Mouse (Mus musculus) left cerebral cortex, adult 18-20 months (tissue): ENCODE measurements around the gene St8sia1. TPM values are rescaled to one million over a fixed set of nuclear protein-coding genes. Genes with fewer than 3 reads are reported as not detected.
A peak's percentile ranks its signal among the peaks of the same experiment; 100 is the strongest.
"Not testable (repeated sequence)": the region's sequence is repeated elsewhere in the genome, so short reads cannot be mapped to it uniquely, and the experiment has no call there.

Source experiments
- DNase-seq, 2 experiments: peaks; one replicate each; pipeline ENCODE4 v3.0.0; 2021 to 2022; ENCODE audit warnings: low spot score in 2 of 2, mixed read lengths in 1 of 2
- total RNA-seq, 2 experiments: library from RNA; stranded (reverse); gene quantifications; 2 replicates each; pipeline ENCODE4 v1.2.3; 2021

St8sia1 gene
- total RNA-seq, 2 experiments from 2014 or later, result 28.2 to 32.8 TPM

- not testable (repeated sequence) for DNase-seq
These were observed 21.4 kb upstream of the St8sia1 start for GRCm38 (mm10) chr6:142985561-142986238.

DNA sequence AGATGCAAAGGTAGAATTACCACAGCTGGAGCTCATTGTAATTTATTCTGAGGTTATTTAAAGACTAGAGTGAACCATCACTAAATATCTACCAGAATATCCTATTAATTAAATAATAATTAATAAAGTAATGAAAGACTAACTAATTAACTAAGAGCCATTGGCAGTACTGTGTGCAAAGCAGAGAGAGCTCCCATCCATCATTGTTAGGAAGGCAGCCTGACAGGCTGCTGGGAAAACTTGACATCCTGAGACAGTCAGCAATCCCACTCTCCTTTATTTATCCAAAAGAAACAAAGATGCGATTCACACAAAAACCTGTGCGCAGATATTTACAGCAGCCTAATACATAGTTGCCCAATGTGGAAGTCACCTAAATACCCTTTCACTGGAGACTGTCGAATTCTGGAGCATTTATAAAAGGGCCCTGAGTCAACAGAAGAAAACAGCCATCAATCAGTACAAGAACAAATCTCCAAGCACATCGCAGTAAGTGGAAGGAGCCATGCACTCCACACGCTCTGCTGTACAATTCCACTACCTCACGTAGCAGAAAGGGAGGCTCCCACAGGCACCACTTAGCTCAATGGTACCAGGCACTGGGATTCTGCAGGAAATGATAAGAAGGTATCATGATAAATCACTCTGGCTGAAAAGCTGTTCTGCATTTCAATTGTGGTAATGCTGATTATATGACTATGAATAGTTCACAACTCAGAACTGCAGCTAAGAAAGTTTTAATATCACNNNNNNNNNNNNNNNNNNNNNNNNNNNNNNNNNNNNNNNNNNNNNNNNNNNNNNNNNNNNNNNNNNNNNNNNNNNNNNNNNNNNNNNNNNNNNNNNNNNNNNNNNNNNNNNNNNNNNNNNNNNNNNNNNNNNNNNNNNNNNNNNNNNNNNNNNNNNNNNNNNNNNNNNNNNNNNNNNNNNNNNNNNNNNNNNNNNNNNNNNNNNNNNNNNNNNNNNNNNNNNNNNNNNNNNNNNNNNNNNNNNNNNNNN, 15.7 kb upstream of the St8sia1 start:
- no peak for DNase-seq

GRCm38 (mm10) chr6:142977221-142977620, 13.0 kb upstream of the St8sia1 start:
- DNase-seq, result no peak

DNA sequence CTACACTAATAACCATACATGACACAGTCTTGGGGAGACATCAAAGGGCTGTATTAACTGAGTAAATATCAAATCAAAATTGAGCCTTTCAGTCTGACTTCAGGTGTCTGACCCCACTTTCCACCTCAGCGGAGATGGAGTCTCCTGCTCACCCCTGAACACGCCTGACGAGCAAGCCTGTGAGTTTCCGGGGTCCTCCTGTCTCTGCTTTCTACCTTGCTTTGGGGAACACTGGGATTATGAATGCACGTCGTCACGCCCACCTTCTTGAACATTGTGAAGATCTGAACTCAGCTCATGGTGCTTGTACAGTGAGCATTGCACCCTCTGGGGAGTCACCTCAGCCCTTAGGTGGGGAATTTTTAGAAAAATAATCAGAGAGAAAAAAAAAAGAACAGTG, 9.0 kb upstream of the St8sia1 start:
- DNase-seq, result no peak

DNA sequence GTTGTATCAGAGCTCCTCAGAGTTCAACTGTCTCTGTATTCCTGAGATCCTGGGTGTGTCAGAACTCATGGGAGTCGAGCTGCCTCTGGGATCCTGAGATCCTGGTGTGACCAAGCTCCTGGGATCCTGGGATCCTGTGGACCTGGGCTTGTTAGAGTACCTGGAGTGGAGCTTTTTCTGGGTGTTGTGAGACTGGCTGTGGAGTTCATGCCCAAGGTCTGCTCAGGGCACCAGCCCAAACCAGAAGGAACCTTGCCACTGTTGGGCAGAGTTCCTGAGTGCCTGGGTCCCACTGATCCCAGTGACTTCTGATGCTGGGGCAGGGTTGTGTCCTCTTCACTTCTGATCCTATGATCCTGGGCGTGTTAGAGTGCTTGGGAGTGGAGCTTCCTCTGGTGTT, 8.0 kb upstream of the St8sia1 start:
- DNase-seq, result no peak

DNA sequence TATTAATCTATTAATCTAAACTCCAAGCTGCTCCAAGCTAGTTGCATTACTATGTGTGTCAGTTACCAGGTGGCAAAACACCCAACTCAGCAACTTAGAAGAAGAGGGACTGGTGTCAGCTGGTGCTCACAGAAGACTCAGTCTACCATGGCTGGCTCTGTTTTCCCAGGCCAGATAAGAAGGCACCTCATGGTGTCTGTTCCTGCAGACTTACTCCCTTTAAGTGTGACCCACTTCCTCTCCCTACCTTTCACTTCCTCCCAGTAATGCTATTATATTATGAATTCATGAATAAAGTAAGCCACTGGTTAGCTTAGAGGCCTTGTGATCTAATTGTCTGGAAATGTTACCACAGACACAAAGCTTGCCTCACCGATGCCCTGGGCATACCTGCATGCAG, 3.2 kb upstream of the St8sia1 start:
- no peak for DNase-seq

GRCm38 (mm10) chr6:142964531-142965385, 506 bp upstream of the St8sia1 start:
- peak; percentile 75 to 87 for DNase-seq

DNA sequence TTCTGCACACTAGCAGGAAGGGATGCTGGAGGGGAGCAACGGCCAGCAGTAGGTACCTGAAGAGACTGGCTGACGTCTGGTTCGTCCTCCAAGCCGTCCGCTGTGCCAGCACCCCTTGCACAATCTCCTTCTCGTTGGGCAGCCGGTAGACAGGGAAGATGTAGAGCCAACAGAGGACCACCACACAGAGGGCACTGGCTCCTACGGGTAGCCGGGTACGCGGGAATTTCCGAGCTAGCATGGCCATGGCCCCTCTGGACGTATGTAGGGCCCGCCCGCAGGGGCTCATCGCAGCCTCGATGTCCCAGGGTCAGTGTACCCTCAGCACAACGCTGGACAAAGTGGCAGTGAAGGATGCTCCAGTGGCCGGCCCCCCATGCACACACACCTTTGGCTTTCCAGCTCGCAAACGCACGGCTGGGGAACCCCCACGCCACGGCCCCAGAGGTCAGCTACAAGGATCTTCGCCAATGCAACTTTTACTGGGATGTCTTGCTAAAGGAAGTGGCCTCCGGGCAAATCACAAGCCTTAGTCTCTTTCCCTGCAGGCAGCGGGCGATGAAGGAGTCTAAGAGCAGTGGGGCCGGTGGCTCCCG, 674 bp downstream of the St8sia1 start:
- DNase-seq, result peak in 1 of 2 experiments; percentile 13

DNA sequence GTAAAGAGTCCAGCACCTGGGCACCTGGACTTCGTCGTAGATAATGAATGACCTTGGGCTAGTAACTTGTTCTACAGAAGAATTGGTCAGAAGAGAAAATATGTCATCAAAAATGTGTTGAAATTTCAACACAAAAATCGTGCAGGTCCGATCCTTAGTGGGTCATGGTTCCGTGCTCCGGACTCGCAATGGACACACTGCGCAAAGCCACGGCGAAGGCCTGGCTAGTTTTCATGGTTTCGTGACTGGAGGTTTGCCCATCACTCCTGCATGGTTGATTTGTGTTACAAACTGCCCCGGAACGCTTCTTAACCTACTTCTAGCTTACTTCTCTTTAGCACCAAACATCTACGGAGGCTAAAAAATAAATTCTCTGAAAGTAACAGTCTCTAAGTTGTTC, 1.4 kb downstream of the St8sia1 start:
- DNase-seq, result peak in 1 of 2 experiments; percentile 25

- DNase-seq, result no peak
These were observed 1.8 kb downstream of the St8sia1 start for GRCm38 (mm10) chr6:142962476-142962875.

DNA sequence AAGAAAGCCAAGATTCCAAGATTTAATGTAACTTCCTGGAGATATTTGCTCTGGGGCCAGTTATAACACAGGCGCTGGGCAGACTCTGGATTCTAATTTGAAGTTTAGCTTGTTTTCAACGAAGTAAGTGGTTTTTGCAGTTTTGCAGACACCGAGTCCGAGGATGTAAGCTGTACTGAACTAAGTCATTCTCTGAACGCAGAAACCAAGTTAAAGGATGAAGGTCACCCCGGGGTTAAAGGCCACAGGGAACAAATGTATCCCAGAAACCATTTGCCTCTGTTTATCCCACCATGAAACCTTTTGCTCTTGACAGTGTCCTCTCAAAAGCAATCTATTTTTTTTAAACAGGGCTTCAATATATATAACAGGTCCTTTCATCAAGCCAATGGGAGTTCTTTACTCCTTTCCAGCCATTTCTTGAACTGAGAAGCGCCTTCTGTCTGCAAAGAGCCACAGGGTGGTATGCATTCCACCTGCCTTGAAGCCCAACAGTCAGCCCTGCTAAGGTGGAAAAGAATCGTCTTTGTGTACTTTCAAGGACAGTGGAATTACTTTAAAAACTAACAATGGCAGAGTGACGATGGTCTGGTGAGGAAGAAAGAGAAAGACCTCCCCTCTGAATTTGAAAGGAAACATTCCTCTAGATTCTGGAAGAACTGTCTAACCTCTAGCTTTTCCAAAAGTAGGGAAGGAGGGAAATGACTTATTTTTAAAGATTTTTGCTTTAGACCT, 2.4 kb downstream of the St8sia1 start:
- no peak for DNase-seq

DNA sequence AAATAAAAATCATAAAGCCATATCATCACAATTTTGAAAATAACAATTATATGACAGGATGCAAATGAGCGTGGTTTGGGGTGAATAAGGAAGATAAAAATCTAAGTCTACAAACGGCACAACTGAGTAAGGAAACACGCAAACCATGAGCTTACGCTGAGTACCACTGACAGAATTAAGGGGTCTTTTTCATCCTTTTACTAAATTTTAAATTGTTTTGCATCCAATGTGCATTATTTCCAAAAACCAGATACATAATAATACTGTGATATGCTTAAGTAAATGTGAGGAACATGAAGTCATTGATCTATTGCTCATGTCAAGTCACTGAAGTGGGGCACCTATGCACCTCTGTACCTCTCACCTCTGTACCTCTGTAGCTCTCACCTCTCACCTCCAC, 7.7 kb downstream of the St8sia1 start:
- no peak for DNase-seq

DNA sequence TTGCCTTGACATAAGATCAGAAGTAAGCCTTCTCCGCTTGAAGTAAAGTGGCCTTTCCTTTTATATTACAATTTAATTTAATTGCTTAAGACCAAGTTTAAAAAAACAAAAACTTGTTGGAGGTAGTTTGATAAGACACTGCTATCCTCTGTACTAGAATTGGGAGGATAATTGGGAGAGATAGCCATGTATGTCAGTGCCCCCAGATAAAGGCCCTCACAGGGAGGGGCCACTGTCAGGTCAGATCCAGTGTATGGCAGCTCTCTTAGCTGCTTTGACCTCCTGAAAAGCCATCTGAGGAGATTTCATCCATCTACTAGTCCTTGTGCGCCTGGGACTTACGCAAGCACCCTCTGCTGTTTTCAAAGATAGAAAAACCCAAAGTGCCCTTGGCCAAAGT, 9.0 kb downstream of the St8sia1 start:
- DNase-seq, result no peak

DNA sequence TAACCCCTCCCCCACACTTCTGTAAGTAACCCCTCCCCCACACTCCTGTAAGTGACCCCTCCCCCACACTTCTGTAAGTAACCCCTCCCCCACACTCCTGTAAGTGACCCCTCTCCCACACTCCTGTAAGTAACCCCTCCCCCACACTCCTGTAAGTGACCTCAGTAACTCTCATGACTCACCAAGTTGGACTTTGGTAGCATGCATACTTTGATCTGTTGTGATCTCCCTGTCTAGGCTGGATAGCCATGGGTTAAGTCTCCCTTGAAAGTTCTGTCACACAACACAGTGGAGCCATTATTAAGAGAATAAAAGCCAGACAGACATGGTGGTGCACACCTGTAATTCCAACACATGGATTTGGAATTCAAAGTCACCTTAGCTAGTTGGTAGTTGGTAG, 11.1 kb downstream of the St8sia1 start:
- DNase-seq, result no peak

GRCm38 (mm10) chr6:142952361-142952954, 11.8 kb downstream of the St8sia1 start:
- no peak for DNase-seq

DNA sequence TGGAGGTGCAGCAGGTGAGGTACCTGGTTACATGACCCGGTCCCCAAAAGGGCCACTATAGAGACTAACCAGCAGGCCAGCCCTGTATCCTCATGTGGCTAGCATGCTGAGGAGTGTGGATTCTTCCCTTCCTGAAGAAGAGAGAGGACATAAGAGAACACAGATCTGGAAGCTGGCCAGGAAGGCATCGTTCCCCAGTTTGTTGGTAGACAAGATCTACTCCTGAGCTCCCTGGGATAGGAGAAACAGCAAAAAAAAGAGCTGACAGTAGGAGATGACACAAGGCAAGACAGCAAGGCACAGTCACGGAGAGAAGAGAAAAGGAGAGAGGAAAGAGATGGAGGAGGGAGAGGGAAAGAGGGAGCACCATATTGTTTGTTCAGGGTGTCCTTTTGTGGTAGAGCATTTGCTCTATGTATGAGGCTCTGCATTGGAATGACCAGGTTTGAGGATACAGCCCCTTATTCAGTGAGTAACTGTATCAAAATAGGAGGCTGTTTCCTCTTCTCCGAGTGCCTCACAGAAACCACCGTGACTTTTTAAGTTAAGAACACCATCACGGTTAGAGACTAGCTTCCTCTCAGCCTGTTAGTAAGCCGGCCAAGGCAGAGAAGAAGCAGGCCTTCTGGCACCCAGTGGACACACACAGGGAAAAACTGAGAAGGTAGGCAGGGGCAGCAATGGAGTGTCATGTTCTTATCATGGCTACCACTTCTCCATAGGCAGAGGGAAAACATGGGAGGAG, 12.5 kb downstream of the St8sia1 start:
- DNase-seq, result no peak

- no peak for DNase-seq
These were observed 13.9 kb downstream of the St8sia1 start for GRCm38 (mm10) chr6:142950354-142950753.

GRCm38 (mm10) chr6:142948955-142949357, 15.3 kb downstream of the St8sia1 start:
- DNase-seq, result peak; percentile 36 to 55

DNA sequence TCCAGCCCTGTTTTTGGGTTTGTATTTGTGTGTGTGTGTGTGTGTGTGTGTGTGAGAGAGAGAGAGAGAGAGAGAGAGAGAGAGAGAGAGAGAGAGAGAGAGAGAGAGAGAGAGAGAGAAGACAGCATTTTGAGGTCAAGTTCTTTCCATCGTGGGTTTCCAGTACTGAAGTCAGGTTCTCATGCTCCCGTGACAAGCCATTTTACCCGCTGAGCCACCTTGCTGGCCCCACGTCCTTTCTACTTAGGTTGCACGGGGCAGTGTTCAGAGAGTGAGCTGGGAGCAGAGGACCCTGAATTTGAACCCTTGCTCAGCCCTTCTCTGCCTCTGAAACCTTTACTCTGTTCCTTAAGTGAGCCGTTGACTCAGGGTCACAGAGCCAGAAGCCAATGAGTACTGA, 17.2 kb downstream of the St8sia1 start:
- no peak for DNase-seq
